Mouse (Mus musculus) MEL (cell line): ENCODE results near the gene Pdzd2. TPM values are rescaled to one million over a fixed set of nuclear protein-coding genes. Genes with fewer than 3 reads are reported as not detected.

Source experiments
- DNase-seq: peaks from one replicate; pipeline ENCODE4 v3.0.0; 2011; ENCODE audit warnings: low read depth, low spot score
- H3K27ac ChIP-seq: 2 replicates; pipeline ENCODE4 v1.5.1; 2012; ENCODE audit warnings: low read depth, mild to moderate bottlenecking, control low read depth, low read length, moderate library complexity; ENCODE audit not compliant: control insufficient read depth
- H3K27me3 ChIP-seq, 2 experiments: fragments of 150-350 bp in 1 of 2; sonication (generic) in 1 of 2; 2 replicates each; pipeline ENCODE4 v1.6.1; 2012; ENCODE audit warnings: low read length in 2 of 2, mild to moderate bottlenecking in 2 of 2, improper control_type of control experiment in 1 of 2, moderate library complexity in 1 of 2; ENCODE audit not compliant: insufficient read depth in 2 of 2, control insufficient read depth in 1 of 2
- H3K36me3 ChIP-seq, 2 experiments: 2 replicates each; pipeline ENCODE4 v1.6.1; 2012 to 2014; ENCODE audit warnings: low read length in 2 of 2, improper control_type of control experiment in 1 of 2, inconsistent platforms in 1 of 2, mild to moderate bottlenecking in 1 of 2; ENCODE audit not compliant: insufficient read depth in 2 of 2, control insufficient read depth in 1 of 2
- H3K4me1 ChIP-seq, 2 experiments: fragments of 150-350 bp in 1 of 2; sonication (generic) in 1 of 2; 2 replicates each; pipeline ENCODE4 v1.6.1; 2012; ENCODE audit warnings: low read length in 2 of 2, improper control_type of control experiment in 1 of 2, mild to moderate bottlenecking in 1 of 2; ENCODE audit not compliant: insufficient read depth in 2 of 2, control insufficient read depth in 1 of 2
- H3K4me3 ChIP-seq, 2 experiments: fragments of 150-350 bp in 1 of 2; sonication (generic) in 1 of 2; 2 replicates each; pipeline ENCODE4 v1.5.1; 2012; ENCODE audit warnings: low read depth in 2 of 2, low read length in 2 of 2, mild to moderate bottlenecking in 2 of 2, moderate library complexity in 2 of 2, control low read depth in 1 of 2, improper control_type of control experiment in 1 of 2; ENCODE audit not compliant: control insufficient read depth in 1 of 2, insufficient read depth in 1 of 2
- H3K79me2 ChIP-seq: 2 replicates; pipeline ENCODE4 v1.6.1; 2012; ENCODE audit warnings: mild to moderate bottlenecking, low read length, moderate library complexity; ENCODE audit not compliant: control insufficient read depth, poor library complexity, insufficient read depth
- H3K9ac ChIP-seq: 2 replicates; pipeline ENCODE4 v1.6.1; 2012; ENCODE audit warnings: low read depth, mild to moderate bottlenecking, control low read depth, low read length, moderate library complexity; ENCODE audit not compliant: control insufficient read depth, poor library complexity, severe bottlenecking
- H3K9me3 ChIP-seq: fragments of 150-350 bp; sonication (generic); replicated peaks from 2 replicates; pipeline ENCODE4 v1.6.1; 2012; ENCODE audit warnings: mild to moderate bottlenecking, low read length, improper control_type of control experiment, moderate library complexity; ENCODE audit not compliant: insufficient read depth
- BHLHE40 ChIP-seq: IDR thresholded peaks from 2 replicates; pipeline ENCODE4 v1.6.1; 2012; ENCODE audit warnings: low read depth, mild to moderate bottlenecking, inconsistent platforms, low read length, improper control_type of control experiment, borderline replicate concordance
- EP300 ChIP-seq, 2 experiments: IDR thresholded peaks; 2 replicates each; pipeline ENCODE4 v1.6.1; 2011; ENCODE audit warnings: improper control_type of control experiment in 2 of 2, low read length in 2 of 2, low read depth in 1 of 2, mild to moderate bottlenecking in 1 of 2
- HCFC1 ChIP-seq: IDR thresholded peaks from 2 replicates; pipeline ENCODE4 v1.6.1; 2012; ENCODE audit warnings: low read depth, mild to moderate bottlenecking, inconsistent platforms, low read length, improper control_type of control experiment, moderate library complexity
- JUND ChIP-seq: IDR thresholded peaks from 2 replicates; pipeline ENCODE4 v1.6.1; 2011; ENCODE audit warnings: low read depth, mild to moderate bottlenecking, improper control_type of control experiment, low read length
- MAFK ChIP-seq: IDR thresholded peaks from 2 replicates; pipeline ENCODE4 v1.6.1; 2011; ENCODE audit warnings: low read depth, mild to moderate bottlenecking, low read length, improper control_type of control experiment, borderline replicate concordance
- MYB ChIP-seq: IDR thresholded peaks from 2 replicates; pipeline ENCODE4 v1.6.1; 2011; ENCODE audit warnings: mild to moderate bottlenecking, low read depth, low read length, improper control_type of control experiment
- POLR2A ChIP-seq, 2 experiments: IDR thresholded peaks; 2 replicates each; pipeline ENCODE4 v1.6.1; 2011 to 2012; ENCODE audit warnings: low read length in 2 of 2, mild to moderate bottlenecking in 2 of 2, control low read depth in 1 of 2, improper control_type of control experiment in 1 of 2, low read depth in 1 of 2, moderate library complexity in 1 of 2; ENCODE audit not compliant: control insufficient read depth in 1 of 2, insufficient read depth in 1 of 2, poor library complexity in 1 of 2
- POLR2AphosphoS2 ChIP-seq: IDR thresholded peaks from 2 replicates; pipeline ENCODE4 v1.6.1; 2011; ENCODE audit warnings: low read length, improper control_type of control experiment
- POLR2AphosphoS5 ChIP-seq: IDR thresholded peaks from 2 replicates; pipeline ENCODE4 v1.6.1; 2012; ENCODE audit warnings: low read depth, borderline replicate concordance, mild to moderate bottlenecking, inconsistent platforms, low read length, moderate library complexity, mixed read lengths
- RCOR1 ChIP-seq: IDR thresholded peaks from 2 replicates; pipeline ENCODE4 v1.6.1; 2012; ENCODE audit warnings: low read depth, mild to moderate bottlenecking, inconsistent platforms, low read length, improper control_type of control experiment
- SIN3A ChIP-seq: IDR thresholded peaks from 2 replicates; pipeline ENCODE4 v1.6.1; 2012; ENCODE audit warnings: low read length, improper control_type of control experiment, inconsistent platforms
- TCF12 ChIP-seq: IDR thresholded peaks from 2 replicates; pipeline ENCODE4 v1.6.1; 2014; ENCODE audit warnings: low read depth, mild to moderate bottlenecking, inconsistent platforms, low read length, improper control_type of control experiment, moderate library complexity
- UBTF ChIP-seq: IDR thresholded peaks from 2 replicates; pipeline ENCODE4 v1.6.1; 2012; ENCODE audit warnings: low read depth, mild to moderate bottlenecking, inconsistent platforms, low read length, improper control_type of control experiment, moderate library complexity, borderline replicate concordance; ENCODE audit not compliant: insufficient read depth
- USF2 ChIP-seq, 2 experiments: IDR thresholded peaks; 2 replicates each; pipeline ENCODE4 v1.6.1; 2011 to 2012; ENCODE audit warnings: improper control_type of control experiment in 2 of 2, low read length in 2 of 2, borderline replicate concordance in 1 of 2, inconsistent platforms in 1 of 2, low read depth in 1 of 2, mild to moderate bottlenecking in 1 of 2; ENCODE audit not compliant: insufficient read depth in 1 of 2
- ZC3H11A ChIP-seq: IDR thresholded peaks from 2 replicates; pipeline ENCODE4 v1.6.1; 2012; ENCODE audit warnings: low read depth, mild to moderate bottlenecking, inconsistent platforms, low read length, improper control_type of control experiment
- ZMIZ1 ChIP-seq: IDR thresholded peaks from 2 replicates; pipeline ENCODE4 v1.6.1; 2012; ENCODE audit warnings: low read depth, mild to moderate bottlenecking, inconsistent platforms, low read length, improper control_type of control experiment, moderate library complexity
- ZNF384 ChIP-seq: IDR thresholded peaks from 2 replicates; pipeline ENCODE4 v1.6.1; 2012; ENCODE audit warnings: low read depth, mild to moderate bottlenecking, inconsistent platforms, low read length, improper control_type of control experiment
- polyA plus RNA-seq, 2 experiments: library from polyadenylated mRNA; stranded (reverse) in 1 of 2; unstranded in 1 of 2; fragments of >175 nt in 1 of 2; fragments of >200 nt in 1 of 2; gene quantifications; 2 replicates each; pipeline versions ENCODE4 v1.2.1 to v1.2.4; 2012; ENCODE audit warnings: low replicate concordance in 2 of 2, low read depth in 1 of 2; ENCODE audit not compliant: insufficient read length in 2 of 2, insufficient read depth in 1 of 2, missing spikeins in 1 of 2
- total RNA-seq: library from RNA; depleted of rRNA; stranded (reverse); fragments of 300-350 nt; gene quantifications from 2 replicates; pipeline ENCODE4 v1.2.3, GENCODE M21; 2012

Gene Pdzd2
- total and polyA plus RNA-seq, 3 experiments, result 0.15 to 0.33 TPM; not detected in 1

- DNase-seq, result no peak
- H3K27me3 ChIP-seq, result no peaks in the 10 kb centered on the region; a peak in 2 of 4 replicates
- TF ChIP-seq POLR2A (IDR thresholded peaks at IDR 0.05; ENCODE audit: control insufficient read depth in 1 of 2, insufficient read depth in 1 of 2, low read depth in 1 of 2, low read length in 2 of 2, poor library complexity in 1 of 2), result no peak
- TF ChIP-seq ZMIZ1, result no peak
- TF ChIP-seq UBTF, result no peak
- TF ChIP-seq MYB, result no peak
- TF ChIP-seq USF2 (IDR thresholded peaks at IDR 0.05; ENCODE audit: borderline replicate concordance in 1 of 2, insufficient read depth in 1 of 2, low read depth in 1 of 2, low read length in 2 of 2), result no peak
- TF ChIP-seq ZC3H11A, result no peak
- TF ChIP-seq HCFC1, result no peak
- TF ChIP-seq, all 39 proteins: peak for 0
- no peaks in the 10 kb centered on the region for H3K79me2 ChIP-seq
- no peaks in the 10 kb centered on the region for H3K36me3 ChIP-seq
- no peaks in the 10 kb centered on the region for H3K4me1 ChIP-seq
- no peak overlapping the region for H3K27ac ChIP-seq
- H3K4me3 ChIP-seq, result no peak overlapping the region
- H3K9me3 ChIP-seq, result no peaks in the 10 kb centered on the region
- H3K9ac ChIP-seq, result no peak overlapping the region
These were observed 124.5 kb downstream of the Pdzd2 start for GRCm38 (mm10) chr15:12614944-12615878.

GRCm38 (mm10) chr15:12614011-12614410 lies 125.7 kb downstream of the Pdzd2 start:
- Histone ChIP-seq H3K4me3 (no peak overlapping the region), H3K9ac (no peak overlapping the region), H3K27me3 (no peaks in the 10 kb centered on the region; a peak in 1 of 4 replicates), H3K9me3 (no peaks in the 10 kb centered on the region), H3K27ac (no peak overlapping the region), H3K36me3 (no peaks in the 10 kb centered on the region), H3K4me1 (no peaks in the 10 kb centered on the region), H3K79me2 (no peaks in the 10 kb centered on the region)
- no peak for TF ChIP-seq JUND
- no peak for TF ChIP-seq RCOR1
- TF ChIP-seq USF2 (IDR thresholded peaks at IDR 0.05; ENCODE audit: borderline replicate concordance in 1 of 2, insufficient read depth in 1 of 2, low read depth in 1 of 2, low read length in 2 of 2), result no peak
- no peak for TF ChIP-seq ZMIZ1
- TF ChIP-seq POLR2A (IDR thresholded peaks at IDR 0.05; ENCODE audit: control insufficient read depth in 1 of 2, insufficient read depth in 1 of 2, low read depth in 1 of 2, low read length in 2 of 2, poor library complexity in 1 of 2), result no peak
- TF ChIP-seq POLR2AphosphoS5, result no peak
- TF ChIP-seq SIN3A, result no peak
- TF ChIP-seq ZNF384, result no peak
- no peak for TF ChIP-seq TCF12
- no peak for TF ChIP-seq MAFK
- TF ChIP-seq BHLHE40, result no peak
- no peak for TF ChIP-seq EP300 (IDR thresholded peaks at IDR 0.05; ENCODE audit: low read depth in 1 of 2, low read length in 2 of 2)
- no peak for TF ChIP-seq POLR2AphosphoS2
- no peak for DNase-seq
